In genomic region chr7:19693421-19693820, GRCm38 (mm10) we compare ENCODE assay signal across 9 mouse cellular contexts. TPM values are rescaled to one million over a fixed set of nuclear protein-coding genes. Genes with fewer than 3 reads are reported as not detected.
DNase-seq lines count a peak whose midpoint lies in the region; ATAC-seq lines count a peak whose summit lies in the region.
"Had no signal": no experiment of that assay in that cellular context is flagged by ENCODE, and none has a peak within 500 bp of the region (broad histone marks: within the 10 kb centered on the region; RNA-seq: fewer than 3 reads in every experiment).

No protein-coding gene starts in this region.

- peak overlapping the region; percentile 21; the same call in 1 of the 2 replicates for H3K4me3 ChIP-seq in forebrain, embryonic 10.5 days
- H3K4me3 ChIP-seq in forebrain, embryonic 12.5 days (replicated peaks) = no peak overlapping the region
- H3K4me3 ChIP-seq in liver, embryonic 16.5 days (ENCODE audit: low read depth, low read length) = no peak overlapping the region

- DNase-seq in forebrain, embryonic 10.5 days (ENCODE audit: extremely low spot score, low spot score) = no peak
- peak; percentile 66 for DNase-seq in urinary bladder, postnatal 14 days (ENCODE audit: low spot score)
- no peak for DNase-seq in urinary bladder, adult 2 months (ENCODE audit: low spot score)
- peak; percentile 53 to 68 for DNase-seq in heart, postnatal 10 days
- peak; percentile 72 for DNase-seq in retina, postnatal 7 days (ENCODE audit: low read depth, low spot score)
- DNase-seq in c-Kit-positive CD71-positive TER-119-positive erythroid progenitor cells, embryonic 14.5 days (ENCODE audit: low spot score) = no peak

- ATAC-seq in forebrain, embryonic 12.5 days (ENCODE audit: low FRiP score) = no peak
- ATAC-seq in liver, embryonic 16.5 days (ENCODE audit: low read depth) = peak; percentile 59

- H3K4me2 ChIP-seq in forebrain, embryonic 12.5 days = no peak overlapping the region
- H3K4me2 ChIP-seq in liver, embryonic 16.5 days (ENCODE audit: low read depth, low read length) = no peak overlapping the region

- H3K36me3 ChIP-seq in forebrain, embryonic 10.5 days (replicated peaks) = peaks cover 20% of the 10 kb centered on the region
- H3K36me3 ChIP-seq in forebrain, embryonic 12.5 days (replicated peaks) = peaks cover 11% of the 10 kb centered on the region; the same call in 1 of the 2 replicates
- H3K36me3 ChIP-seq in liver, embryonic 16.5 days (ENCODE audit: control insufficient read depth, insufficient read depth) = peaks cover 8% of the 10 kb centered on the region; the same call in 1 of the 2 replicates

- H3K9ac ChIP-seq in forebrain, embryonic 12.5 days = no peak overlapping the region
- no peak overlapping the region for H3K9ac ChIP-seq in liver, embryonic 16.5 days (ENCODE audit: low read depth, low read length)

- H3K27me3 ChIP-seq in forebrain, embryonic 10.5 days (ENCODE audit: poor library complexity, severe bottlenecking) = no peaks in the 10 kb centered on the region
- H3K27me3 ChIP-seq in forebrain, embryonic 12.5 days = no peaks in the 10 kb centered on the region
- H3K27me3 ChIP-seq in liver, embryonic 16.5 days (ENCODE audit: control insufficient read depth, insufficient read depth, low read depth, low read length) = no peaks in the 10 kb centered on the region
- H3K27me3 ChIP-seq: CH12.LX had no signal

- H3K27ac ChIP-seq in forebrain, embryonic 10.5 days = peak overlapping the region; percentile 71
- H3K27ac ChIP-seq in forebrain, embryonic 12.5 days = no peak overlapping the region
- H3K27ac ChIP-seq in liver, embryonic 16.5 days (ENCODE audit: low read length) = peak overlapping the region; percentile 75

- intact Hi-C loops in heart, postnatal 10 days (cut with DNase I) = no loop called here

- peaks cover 10% of the 10 kb centered on the region for H3K9me3 ChIP-seq in forebrain, embryonic 10.5 days
- H3K9me3 ChIP-seq in forebrain, embryonic 12.5 days = 0 out of 2 replicates have a peak, but pooled peaks cover 6% of the 10 kb centered on the region
- H3K9me3 ChIP-seq in liver, embryonic 16.5 days (replicated peaks; ENCODE audit: control insufficient read depth, low read length) = no peaks in the 10 kb centered on the region

- peaks cover 38% of the 10 kb centered on the region for H3K4me1 ChIP-seq in forebrain, embryonic 10.5 days
- peaks cover 10% of the 10 kb centered on the region for H3K4me1 ChIP-seq in forebrain, embryonic 12.5 days
- H3K4me1 ChIP-seq in liver, embryonic 16.5 days (ENCODE audit: control insufficient read depth, low read depth, low read length) = peaks cover 31% of the 10 kb centered on the region

- 31% methylated on average over 10 of the region's 10 CpGs for WGBS in forebrain, embryonic 10.5 days
- WGBS in forebrain, embryonic 12.5 days = 38% methylated on average over 10 of the region's 10 CpGs
- WGBS in liver, embryonic 16.5 days (ENCODE audit: insufficient replicate concordance) = 14% methylated on average over 10 of the region's 10 CpGs

RNA-seq across cellular contexts. Expression of gene Apoc1, which starts 1.0 kb away (rescaled TPM):
- polyA plus RNA-seq in forebrain, embryonic 10.5 days (2016; fragmentation: Nextera tagmentation; extraction: Ambion mirVana) = 2.3 TPM in 2 replicates
- polyA plus RNA-seq in forebrain, embryonic 12.5 days (2016; fragmentation: Nextera tagmentation; extraction: Ambion mirVana) = 0.73 and 1.2 TPM in 2 replicates
- 54.0 and 72.3 TPM in 2 replicates for polyA plus RNA-seq in urinary bladder, adult 2 months (2012; rRNA removed)
- total RNA-seq in heart, postnatal 10 days (2021) = 10 to 100 TPM in 1 of 2 experiments, 1 to 10 TPM in 1; 5.2 to 14.7 TPM
- 919 and 984 TPM in 2 replicates for polyA plus RNA-seq in liver, embryonic 16.5 days (2015; fragmentation: Nextera tagmentation; extraction: Ambion mirVana)
- total RNA-seq: CH12.LX had no signal

RNA-seq across cellular contexts. Expression of gene Apoe, which starts 5.6 kb away (rescaled TPM):
- polyA plus RNA-seq in forebrain, embryonic 10.5 days (2016; fragmentation: Nextera tagmentation; extraction: Ambion mirVana) = 140 and 154 TPM in 2 replicates
- polyA plus RNA-seq in forebrain, embryonic 12.5 days (2016; fragmentation: Nextera tagmentation; extraction: Ambion mirVana) = 115 and 128 TPM in 2 replicates
- polyA plus RNA-seq in urinary bladder, adult 2 months (2012; rRNA removed) = 1,139 and 1,516 TPM in 2 replicates
- total RNA-seq in heart, postnatal 10 days (2021) = 100 to 1,000 TPM; 268 to 276 TPM
- polyA plus RNA-seq in liver, embryonic 16.5 days (2015; fragmentation: Nextera tagmentation; extraction: Ambion mirVana) = 3,720 and 4,229 TPM in 2 replicates

RNA-seq across cellular contexts. Expression of gene Apoc4, which starts 12.1 kb away (rescaled TPM):
- polyA plus RNA-seq in forebrain, embryonic 10.5 days (2016; fragmentation: Nextera tagmentation; extraction: Ambion mirVana) = not detected in 2 replicates
- not detected in 2 replicates for polyA plus RNA-seq in forebrain, embryonic 12.5 days (2016; fragmentation: Nextera tagmentation; extraction: Ambion mirVana)
- 0.19 and 0.28 TPM in 2 replicates for polyA plus RNA-seq in urinary bladder, adult 2 months (2012; rRNA removed)
- total RNA-seq in heart, postnatal 10 days (2021) = not detected
- 405 and 488 TPM in 2 replicates for polyA plus RNA-seq in liver, embryonic 16.5 days (2015; fragmentation: Nextera tagmentation; extraction: Ambion mirVana)
- total RNA-seq: CH12.LX had no signal

RNA-seq across cellular contexts. Expression of gene Gm44805, which starts 12.2 kb away (rescaled TPM):
- polyA plus RNA-seq in forebrain, embryonic 10.5 days (2016; fragmentation: Nextera tagmentation; extraction: Ambion mirVana) = not detected in 2 replicates
- not detected in 2 replicates for polyA plus RNA-seq in forebrain, embryonic 12.5 days (2016; fragmentation: Nextera tagmentation; extraction: Ambion mirVana)
- not detected in 2 replicates for polyA plus RNA-seq in urinary bladder, adult 2 months (2012; rRNA removed)
- total RNA-seq in heart, postnatal 10 days (2021) = not detected
- 20.6 and 35.3 TPM in 2 replicates for polyA plus RNA-seq in liver, embryonic 16.5 days (2015; fragmentation: Nextera tagmentation; extraction: Ambion mirVana)
- total RNA-seq: CH12.LX had no signal

RNA-seq across cellular contexts. Expression of gene Apoc2, which starts 15.7 kb away (rescaled TPM):
- polyA plus RNA-seq in forebrain, embryonic 10.5 days (2016; fragmentation: Nextera tagmentation; extraction: Ambion mirVana) = 0.39 TPM in 1 of 2 replicates, not detected in the other
- polyA plus RNA-seq in forebrain, embryonic 12.5 days (2016; fragmentation: Nextera tagmentation; extraction: Ambion mirVana) = not detected in 2 replicates
- polyA plus RNA-seq in urinary bladder, adult 2 months (2012; rRNA removed) = 0.86 and 1.1 TPM in 2 replicates
- under 1 TPM in 1 of 2 experiments, not detected in 1; 0.60 TPM for total RNA-seq in heart, postnatal 10 days (2021)
- 1,344 and 1,420 TPM in 2 replicates for polyA plus RNA-seq in liver, embryonic 16.5 days (2015; fragmentation: Nextera tagmentation; extraction: Ambion mirVana)
- total RNA-seq: CH12.LX had no signal

Comparison
In these comparisons a context has a peak if more than half of its experiments do, and no peak if none do; other contexts are left out.
1. DNase-seq: peak in urinary bladder, postnatal 14 days (single experiment), heart, postnatal 10 days (2 of 2) and retina, postnatal 7 days (single experiment); none in forebrain, embryonic 10.5 days (single experiment), urinary bladder, adult 2 months (single experiment) and c-Kit-positive CD71-positive TER-119-positive erythroid progenitor cells, embryonic 14.5 days (single experiment).
2. RNA of gene Apoc1, which starts 1.0 kb away (polyA plus RNA-seq): 919 to 984 TPM in liver, embryonic 16.5 days and 54.0 to 72.3 TPM in urinary bladder, adult 2 months; 2.3 TPM in forebrain, embryonic 10.5 days and 0.73 to 1.2 TPM in forebrain, embryonic 12.5 days; every median in the first group is over 10 times any median in the second.
3. RNA of gene Apoc4, which starts 12.1 kb away (polyA plus RNA-seq): 405 to 488 TPM in liver, embryonic 16.5 days; 0.19 to 0.28 TPM in urinary bladder, adult 2 months, not detected in forebrain, embryonic 10.5 days and not detected in forebrain, embryonic 12.5 days; every median in the first group is over 100 times any median in the second.